ENCODE assay signal across 8 mouse cellular contexts in genomic region chr14:98589846-98590245, GRCm38 (mm10).
DNase-seq lines count a peak whose midpoint lies in the region; ATAC-seq and TF ChIP-seq lines count a peak whose summit lies in the region.

No protein-coding gene starts in this region.

- peak; percentile 76 for ATAC-seq in embryonic facial prominence, embryonic 14.5 days (ENCODE audit: low read depth)
- peak; percentile 58; the same call in 1 of the 2 replicates for ATAC-seq in hindbrain, embryonic 16.5 days
- ATAC-seq in megakaryocyte-erythroid progenitor cell, adult 5-6 weeks (replicated peaks; ENCODE audit: low FRiP score, low TSS enrichment, poor library complexity, severe bottlenecking) = peak; percentile 55
- no peak for ATAC-seq in monocyte, adult 5-6 weeks (replicated peaks; ENCODE audit: insufficient number of reproducible peaks, low FRiP score, low TSS enrichment, poor library complexity, severe bottlenecking)

- DNase-seq in layer of hippocampus, adult 2 months (ENCODE audit: low spot score in 2 of 2) = no peak
- DNase-seq in layer of hippocampus, adult 18-20 months (ENCODE audit: low spot score in 2 of 2) = no peak
- peak; percentile 46 for DNase-seq in WW6 (ENCODE audit: low read depth, low spot score)
- peak; percentile 23 for DNase-seq in embryonic facial prominence, embryonic 14.5 days (ENCODE audit: low spot score)
- DNase-seq in B cell, adult 2 months = no peak

- no peaks in the 10 kb centered on the region for H3K9me3 ChIP-seq in embryonic facial prominence, embryonic 14.5 days (ENCODE audit: control insufficient read depth, low read length)
- no peaks in the 10 kb centered on the region for H3K9me3 ChIP-seq in hindbrain, embryonic 16.5 days (ENCODE audit: control insufficient read depth, low read length)

- H3K4me3 ChIP-seq in layer of hippocampus, adult 2 months = no peak overlapping the region
- no peak overlapping the region for H3K4me3 ChIP-seq in embryonic facial prominence, embryonic 14.5 days (ENCODE audit: low read depth, low read length)
- H3K4me3 ChIP-seq in hindbrain, embryonic 16.5 days (ENCODE audit: low read length) = no peak overlapping the region

- H3K36me3 ChIP-seq in embryonic facial prominence, embryonic 14.5 days (ENCODE audit: control insufficient read depth, insufficient read depth, low read length) = no peaks in the 10 kb centered on the region
- H3K36me3 ChIP-seq in hindbrain, embryonic 16.5 days (ENCODE audit: control insufficient read depth, insufficient read depth, low read length) = no peaks in the 10 kb centered on the region

- H3K27me3 ChIP-seq in embryonic facial prominence, embryonic 14.5 days (replicated peaks; ENCODE audit: control insufficient read depth, insufficient read depth, low read length) = no peaks in the 10 kb centered on the region
- no peaks in the 10 kb centered on the region for H3K27me3 ChIP-seq in hindbrain, embryonic 16.5 days (replicated peaks; ENCODE audit: control insufficient read depth, insufficient read depth, low read length)

- H3K9ac ChIP-seq in embryonic facial prominence, embryonic 14.5 days (ENCODE audit: low read depth, low read length) = no peak overlapping the region
- no peak overlapping the region for H3K9ac ChIP-seq in hindbrain, embryonic 16.5 days (ENCODE audit: low read depth, low read length)

- H3K4me2 ChIP-seq in embryonic facial prominence, embryonic 14.5 days (ENCODE audit: low read depth, low read length) = no peak overlapping the region
- H3K4me2 ChIP-seq in hindbrain, embryonic 16.5 days (ENCODE audit: low read length) = no peak overlapping the region

- WGBS in embryonic facial prominence, embryonic 14.5 days = 14% methylated on average over 4 of the region's 4 CpGs
- WGBS in hindbrain, embryonic 16.5 days = 4% methylated on average over 4 of the region's 4 CpGs

- TF ChIP-seq CTCF in layer of hippocampus, adult 2 months (conservative IDR thresholded peaks at IDR 0.05) = peak; percentile 63

- H3K27ac ChIP-seq in layer of hippocampus, adult 2 months = no peak overlapping the region
- no peak overlapping the region for H3K27ac ChIP-seq in embryonic facial prominence, embryonic 14.5 days (replicated peaks; ENCODE audit: low read depth, low read length)
- H3K27ac ChIP-seq in hindbrain, embryonic 16.5 days (ENCODE audit: low read depth, low read length) = no peak overlapping the region

- no peaks in the 10 kb centered on the region for H3K4me1 ChIP-seq in embryonic facial prominence, embryonic 14.5 days (ENCODE audit: control insufficient read depth, insufficient read depth, low read length)
- H3K4me1 ChIP-seq in hindbrain, embryonic 16.5 days (ENCODE audit: control insufficient read depth, insufficient read depth, low read depth, low read length) = no peaks in the 10 kb centered on the region

Comparison
In these comparisons a context has a peak if more than half of its experiments do, and no peak if none do; other contexts are left out.
1. DNase-seq: peak in WW6 (single experiment) and embryonic facial prominence, embryonic 14.5 days (single experiment); none in layer of hippocampus, adult 2 months (0 of 2), layer of hippocampus, adult 18-20 months (0 of 2) and B cell, adult 2 months (0 of 2).